Comparison of ENCODE assay signal across 23 mouse cellular contexts in genomic region chr3:107738620-107739019, GRCm38 (mm10). TPM values are rescaled to one million over a fixed set of nuclear protein-coding genes. Genes with fewer than 3 reads are reported as not detected.
DNase-seq lines count a peak whose midpoint lies in the region; ATAC-seq and TF ChIP-seq lines count a peak whose summit lies in the region.
"Had no signal": no experiment of that assay in that cellular context is flagged by ENCODE, and none has a peak within 500 bp of the region (broad histone marks: within the 10 kb centered on the region; RNA-seq: fewer than 3 reads in every experiment).

No protein-coding gene starts in this region.

- intact Hi-C loops in heart, postnatal 36 days (cut with DNase I): loop anchor here (2.0 kb wide), 1 partner anchor 32 kb away; no protein-coding TSS in a partner anchor

- H3K9me3 ChIP-seq in heart, embryonic 10.5 days: no peaks in the 10 kb centered on the region
- no peaks in the 10 kb centered on the region for H3K9me3 ChIP-seq in midbrain, embryonic 14.5 days (ENCODE audit: control insufficient read depth, low read length)
- H3K9me3 ChIP-seq in midbrain, embryonic 13.5 days: no peaks in the 10 kb centered on the region
- H3K9me3 ChIP-seq in stomach, postnatal 0 days (ENCODE audit: control insufficient read depth, low read length): no peaks in the 10 kb centered on the region
- H3K9me3 ChIP-seq: heart, embryonic 13.5 days; megakaryocyte, embryonic 14.5 days; neural tube, embryonic 13.5 days had no signal

- TF ChIP-seq CTCF in stomach, postnatal 0 days (IDR thresholded peaks at IDR 0.05; ENCODE audit: low read depth): peak; percentile 30

- peak; percentile 52 for DNase-seq in heart, embryonic 10.5 days (ENCODE audit: low spot score)
- no peak for DNase-seq in heart, postnatal 36 days
- DNase-seq in midbrain, embryonic 14.5 days: peak; percentile 8
- peak; percentile 83 for DNase-seq in brain, adult 2 months (ENCODE audit: low read depth, low spot score)
- DNase-seq in stomach, postnatal 0 days (ENCODE audit: low spot score): no peak
- DNase-seq in adrenal gland, postnatal 14 days: no peak
- DNase-seq: adrenal gland, postnatal 10 days; cerebellum, adult 11-12 months; cerebellum, postnatal 25 days; kidney, adult 11 months; lung, adult 2 months; right cerebral cortex, postnatal 14 days; thymus, adult 2 months had no signal

- no peak overlapping the region for H3K4me2 ChIP-seq in midbrain, embryonic 14.5 days (ENCODE audit: low read length)
- no peak overlapping the region for H3K4me2 ChIP-seq in midbrain, embryonic 13.5 days (replicated peaks)
- no peak overlapping the region for H3K4me2 ChIP-seq in stomach, postnatal 0 days (replicated peaks; ENCODE audit: low read depth)
- H3K4me2 ChIP-seq: heart, embryonic 13.5 days; hindbrain, embryonic 14.5 days; liver, embryonic 11.5 days; neural tube, embryonic 13.5 days had no signal

- H3K27ac ChIP-seq in heart, embryonic 10.5 days: no peak overlapping the region
- no peak overlapping the region for H3K27ac ChIP-seq in midbrain, embryonic 14.5 days (replicated peaks; ENCODE audit: low read depth, low read length)
- no peak overlapping the region for H3K27ac ChIP-seq in midbrain, embryonic 13.5 days
- H3K27ac ChIP-seq in stomach, postnatal 0 days (replicated peaks): no peak overlapping the region
- H3K27ac ChIP-seq: hindbrain, embryonic 14.5 days; kidney, postnatal 0 days; neural tube, embryonic 13.5 days had no signal

- H3K4me1 ChIP-seq in heart, embryonic 10.5 days: peaks cover 50% of the 10 kb centered on the region
- H3K4me1 ChIP-seq in midbrain, embryonic 14.5 days (ENCODE audit: control insufficient read depth, insufficient read depth, low read length): peaks cover 17% of the 10 kb centered on the region
- peaks cover 29% of the 10 kb centered on the region for H3K4me1 ChIP-seq in midbrain, embryonic 13.5 days (replicated peaks)
- peaks cover 12% of the 10 kb centered on the region for H3K4me1 ChIP-seq in stomach, postnatal 0 days (replicated peaks; ENCODE audit: control insufficient read depth, insufficient read depth)

- no peaks in the 10 kb centered on the region for H3K27me3 ChIP-seq in heart, embryonic 10.5 days (ENCODE audit: insufficient read depth, poor library complexity, severe bottlenecking)
- H3K27me3 ChIP-seq in midbrain, embryonic 14.5 days (ENCODE audit: control insufficient read depth, insufficient read depth, low read length): no peaks in the 10 kb centered on the region
- no peaks in the 10 kb centered on the region for H3K27me3 ChIP-seq in midbrain, embryonic 13.5 days
- H3K27me3 ChIP-seq in stomach, postnatal 0 days (ENCODE audit: control insufficient read depth, insufficient read depth, low read length): no peaks in the 10 kb centered on the region
- H3K27me3 ChIP-seq: heart, embryonic 13.5 days; neural tube, embryonic 13.5 days; Patski had no signal

- no peak for TF ChIP-seq EP300 in stomach, postnatal 0 days (optimal IDR thresholded peaks at IDR 0.05)

- 88% methylated on average over 1 of the region's 1 CpGs for WGBS in heart, embryonic 10.5 days
- 83% methylated on average over 1 of the region's 1 CpGs for WGBS in midbrain, embryonic 14.5 days
- 83% methylated on average over 1 of the region's 1 CpGs for WGBS in midbrain, embryonic 13.5 days
- WGBS in stomach, postnatal 0 days: 67% methylated on average over 1 of the region's 1 CpGs

- peaks cover 13% of the 10 kb centered on the region; the same call in 1 of the 2 replicates for H3K36me3 ChIP-seq in heart, embryonic 10.5 days
- H3K36me3 ChIP-seq in midbrain, embryonic 14.5 days (ENCODE audit: control insufficient read depth, insufficient read depth, low read length): no peaks in the 10 kb centered on the region
- H3K36me3 ChIP-seq in midbrain, embryonic 13.5 days: peaks cover 6% of the 10 kb centered on the region; the same call in 1 of the 2 replicates
- peaks cover 10% of the 10 kb centered on the region; the same call in 1 of the 2 replicates for H3K36me3 ChIP-seq in stomach, postnatal 0 days (ENCODE audit: control insufficient read depth, insufficient read depth, low read length)
- H3K36me3 ChIP-seq: neural tube, embryonic 13.5 days had no signal

- no peak overlapping the region for H3K4me3 ChIP-seq in heart, embryonic 10.5 days
- H3K4me3 ChIP-seq in midbrain, embryonic 14.5 days (replicated peaks; ENCODE audit: low read depth, low read length): no peak overlapping the region
- H3K4me3 ChIP-seq in midbrain, embryonic 13.5 days (replicated peaks): no peak overlapping the region
- no peak overlapping the region for H3K4me3 ChIP-seq in stomach, postnatal 0 days (ENCODE audit: low read depth, low read length)
- H3K4me3 ChIP-seq: heart, embryonic 13.5 days; megakaryocyte, embryonic 14.5 days; neural tube, embryonic 13.5 days had no signal

- H3K9ac ChIP-seq in midbrain, embryonic 14.5 days (replicated peaks; ENCODE audit: low read length): no peak overlapping the region
- no peak overlapping the region for H3K9ac ChIP-seq in midbrain, embryonic 13.5 days (replicated peaks)
- no peak overlapping the region for H3K9ac ChIP-seq in stomach, postnatal 0 days (ENCODE audit: low read length)
- H3K9ac ChIP-seq: hindbrain, embryonic 14.5 days; neural tube, embryonic 13.5 days had no signal

- no peak for ATAC-seq in midbrain, embryonic 14.5 days (ENCODE audit: low FRiP score, low TSS enrichment)
- no peak for ATAC-seq in midbrain, embryonic 13.5 days
- no peak for ATAC-seq in stomach, postnatal 0 days (ENCODE audit: low FRiP score, low TSS enrichment)
- ATAC-seq: activated CD4-positive, CD25-positive, alpha-beta regulatory T cell, adult 4 months; forebrain, embryonic 14.5 days had no signal

RNA-seq across cellular contexts. Expression of gene Csf1, which starts 21.6 kb away (rescaled TPM):
- 10.4 and 11.3 TPM in 2 replicates for polyA plus RNA-seq in heart, embryonic 10.5 days (2016; fragmentation: Nextera tagmentation; extraction: Ambion mirVana)
- 10 to 100 TPM; 34.4 to 49.5 TPM for total RNA-seq in heart, postnatal 36 days (2021)
- polyA plus RNA-seq in midbrain, embryonic 14.5 days (2014; fragmentation: Nextera tagmentation; extraction: Ambion mirVana): 2.3 and 7.6 TPM in 2 replicates
- polyA plus RNA-seq in midbrain, embryonic 13.5 days (2015; fragmentation: Nextera tagmentation; extraction: Ambion mirVana): 4.9 and 5.3 TPM in 2 replicates
- polyA plus RNA-seq in stomach, postnatal 0 days (2015; fragmentation: Nextera tagmentation; extraction: Ambion mirVana): 13.1 and 14.7 TPM in 2 replicates
- total RNA-seq in adrenal gland, postnatal 14 days (2021): 17.4 and 18.5 TPM in 2 replicates

RNA-seq across cellular contexts. Expression of gene Ahcyl1, which starts 42.3 kb away (rescaled TPM):
- 62.2 and 71.8 TPM in 2 replicates for polyA plus RNA-seq in heart, embryonic 10.5 days (2016; fragmentation: Nextera tagmentation; extraction: Ambion mirVana)
- total RNA-seq in heart, postnatal 36 days (2021): 10 to 100 TPM; 77.8 to 80.6 TPM
- 127 and 142 TPM in 2 replicates for polyA plus RNA-seq in midbrain, embryonic 14.5 days (2014; fragmentation: Nextera tagmentation; extraction: Ambion mirVana)
- 108 and 116 TPM in 2 replicates for polyA plus RNA-seq in midbrain, embryonic 13.5 days (2015; fragmentation: Nextera tagmentation; extraction: Ambion mirVana)
- polyA plus RNA-seq in stomach, postnatal 0 days (2015; fragmentation: Nextera tagmentation; extraction: Ambion mirVana): 39.8 and 41.4 TPM in 2 replicates
- 272 and 320 TPM in 2 replicates for total RNA-seq in adrenal gland, postnatal 14 days (2021)

Comparison
In these comparisons a context has a peak if more than half of its experiments do, and no peak if none do; other contexts are left out.
1. DNase-seq: peak in heart, embryonic 10.5 days (single experiment), midbrain, embryonic 14.5 days (single experiment) and brain, adult 2 months (single experiment); none in heart, postnatal 36 days (0 of 2), stomach, postnatal 0 days (single experiment) and adrenal gland, postnatal 14 days (single experiment).